Mouse (Mus musculus): Measurements from ENCODE around the gene Abr. TPM values are rescaled to one million over a fixed set of nuclear protein-coding genes. Genes with fewer than 3 reads are reported as not detected.
A peak's percentile ranks its signal among the peaks of the same experiment; 100 is the strongest.

The Abr gene
- polyA plus RNA-seq, 1 experiment from 2014 or later: 113 TPM

GRCm38 (mm10) chr11:76586119-76586518 lies 36.0 kb downstream of the Abr start:
- no peak for ATAC-seq (ENCODE audit: low FRiP score, low read depth)
- H3K27ac ChIP-seq (replicated peaks): no peak overlapping the region
- no peaks in the 10 kb centered on the region for H3K9me3 ChIP-seq
- H3K27me3 ChIP-seq: no peaks in the 10 kb centered on the region
- no peaks in the 10 kb centered on the region for H3K36me3 ChIP-seq
- no peaks in the 10 kb centered on the region for H3K4me1 ChIP-seq (replicated peaks)
- no peak overlapping the region for H3K4me2 ChIP-seq
- WGBS: 50% methylated on average over 3 of the region's 3 CpGs
- no peak overlapping the region for H3K9ac ChIP-seq
- no peak overlapping the region for H3K4me3 ChIP-seq

GRCm38 (mm10) chr11:76577588-76578257 lies 44.4 kb downstream of the Abr start:
- Histone ChIP-seq H3K4me3 (no peak overlapping the region), H3K27ac (replicated peaks) (0 out of 2 replicates have a peak overlapping the region, but pooled peaks have one; percentile 15), H3K9ac (no peak overlapping the region), H3K4me1 (replicated peaks) (peaks cover 4% of the 10 kb centered on the region), H3K4me2 (no peak overlapping the region), H3K36me3 (no peaks in the 10 kb centered on the region), H3K9me3 (no peaks in the 10 kb centered on the region), H3K27me3 (no peaks in the 10 kb centered on the region)
- WGBS: 31% methylated on average over 12 of the region's 12 CpGs
- ATAC-seq (ENCODE audit: low FRiP score, low read depth): peak; percentile 87

GRCm38 (mm10) chr11:76572820-76573385 lies 49.2 kb downstream of the Abr start:
- no peak overlapping the region for H3K4me3 ChIP-seq
- no peaks in the 10 kb centered on the region for H3K9me3 ChIP-seq
- H3K27ac ChIP-seq (replicated peaks): no peak overlapping the region
- no peaks in the 10 kb centered on the region for H3K36me3 ChIP-seq
- no peak overlapping the region for H3K9ac ChIP-seq
- WGBS: 83% methylated on average over 6 of the region's 6 CpGs
- peaks cover 37% of the 10 kb centered on the region for H3K4me1 ChIP-seq (replicated peaks)
- H3K27me3 ChIP-seq: no peaks in the 10 kb centered on the region
- ATAC-seq (ENCODE audit: low FRiP score, low read depth): no peak
- no peak overlapping the region for H3K4me2 ChIP-seq

- H3K27me3 ChIP-seq: no peaks in the 10 kb centered on the region
- peak; percentile 33 for ATAC-seq (ENCODE audit: low FRiP score, low read depth)
- peak overlapping the region; percentile 65 for H3K4me3 ChIP-seq
- peak overlapping the region; percentile 91 for H3K4me2 ChIP-seq
- peak overlapping the region; percentile 63 for H3K9ac ChIP-seq
- WGBS: 8% methylated on average over 9 of the region's 9 CpGs
- H3K9me3 ChIP-seq: no peaks in the 10 kb centered on the region
- peaks cover 45% of the 10 kb centered on the region for H3K4me1 ChIP-seq (replicated peaks)
- no peaks in the 10 kb centered on the region for H3K36me3 ChIP-seq
- peak overlapping the region; percentile 58 for H3K27ac ChIP-seq (replicated peaks)
Observed at GRCm38 (mm10) chr11:76571613-76571929, 50.5 kb downstream of the Abr start.

GRCm38 (mm10) chr11:76570741-76571612 lies 51.1 kb downstream of the Abr start:
- Histone ChIP-seq H3K27me3 (no peaks in the 10 kb centered on the region), H3K4me2 (peak overlapping the region; percentile 91), H3K27ac (replicated peaks) (peak overlapping the region; percentile 58), H3K9me3 (no peaks in the 10 kb centered on the region), H3K9ac (peak overlapping the region; percentile 63), H3K4me3 (peak overlapping the region; percentile 65), H3K4me1 (replicated peaks) (peaks cover 51% of the 10 kb centered on the region), H3K36me3 (no peaks in the 10 kb centered on the region)
- peak; percentile 77 for ATAC-seq (ENCODE audit: low FRiP score, low read depth)
- WGBS: under 1% methylated on average over 63 of the region's 66 CpGs

GRCm38 (mm10) chr11:76570201-76570731 lies 51.8 kb downstream of the Abr start:
- H3K9me3 ChIP-seq: no peaks in the 10 kb centered on the region
- WGBS: 6% methylated on average over 10 of the region's 10 CpGs
- peaks cover 54% of the 10 kb centered on the region for H3K4me1 ChIP-seq (replicated peaks)
- H3K4me3 ChIP-seq: peak overlapping the region; percentile 65
- H3K9ac ChIP-seq: peak overlapping the region; percentile 63
- peak overlapping the region; percentile 91 for H3K4me2 ChIP-seq
- ATAC-seq (ENCODE audit: low FRiP score, low read depth): no peak
- no peaks in the 10 kb centered on the region for H3K36me3 ChIP-seq
- no peak overlapping the region for H3K27ac ChIP-seq (replicated peaks)
- H3K27me3 ChIP-seq: no peaks in the 10 kb centered on the region

- 0 out of 2 replicates have a peak overlapping the region, but pooled peaks have one; percentile 7 for H3K27ac ChIP-seq (replicated peaks)
Observed at GRCm38 (mm10) chr11:76569436-76569835, 52.7 kb downstream of the Abr start.

GRCm38 (mm10) chr11:76566081-76566480 lies 56.0 kb downstream of the Abr start:
- no peak overlapping the region for H3K27ac ChIP-seq (replicated peaks)
- no peaks in the 10 kb centered on the region for H3K27me3 ChIP-seq
- 50% methylated on average over 3 of the region's 3 CpGs for WGBS
- no peak overlapping the region for H3K9ac ChIP-seq
- H3K4me1 ChIP-seq (replicated peaks): peaks cover 45% of the 10 kb centered on the region
- no peak overlapping the region for H3K4me2 ChIP-seq
- no peak for ATAC-seq (ENCODE audit: low FRiP score, low read depth)
- no peaks in the 10 kb centered on the region for H3K9me3 ChIP-seq
- no peak overlapping the region for H3K4me3 ChIP-seq
- H3K36me3 ChIP-seq: no peaks in the 10 kb centered on the region

More at GRCm38 (mm10) chr11:76569436-76569835, 52.7 kb downstream of the Abr start:
- Histone ChIP-seq H3K9ac (peak overlapping the region; percentile 63), H3K27me3 (no peaks in the 10 kb centered on the region), H3K4me2 (peak overlapping the region; percentile 91), H3K4me3 (peak overlapping the region; percentile 65), H3K9me3 (no peaks in the 10 kb centered on the region), H3K36me3 (no peaks in the 10 kb centered on the region), H3K4me1 (replicated peaks) (peaks cover 54% of the 10 kb centered on the region)
- ATAC-seq (ENCODE audit: low FRiP score, low read depth): no peak
- 30% methylated on average over 3 of the region's 3 CpGs for WGBS

- no peak overlapping the region for H3K9ac ChIP-seq
- H3K9me3 ChIP-seq: no peaks in the 10 kb centered on the region
- H3K4me1 ChIP-seq (replicated peaks): peaks cover 19% of the 10 kb centered on the region
- no peak for ATAC-seq (ENCODE audit: low FRiP score, low read depth)
- no peak overlapping the region for H3K4me2 ChIP-seq
- H3K27ac ChIP-seq (replicated peaks): no peak overlapping the region
- no peaks in the 10 kb centered on the region for H3K36me3 ChIP-seq
- no peak overlapping the region for H3K4me3 ChIP-seq
- 25% methylated on average over 3 of the region's 3 CpGs for WGBS
- no peaks in the 10 kb centered on the region for H3K27me3 ChIP-seq
Observed at GRCm38 (mm10) chr11:76562584-76562983, 59.5 kb downstream of the Abr start.

GRCm38 (mm10) chr11:76562165-76562564 lies 59.9 kb downstream of the Abr start:
- H3K9me3 ChIP-seq: no peaks in the 10 kb centered on the region
- no peak overlapping the region for H3K9ac ChIP-seq
- no peaks in the 10 kb centered on the region for H3K27me3 ChIP-seq
- H3K4me1 ChIP-seq (replicated peaks): peaks cover 14% of the 10 kb centered on the region
- ATAC-seq (ENCODE audit: low FRiP score, low read depth): no peak
- 33% methylated on average over 4 of the region's 4 CpGs for WGBS
- no peak overlapping the region for H3K4me3 ChIP-seq
- H3K27ac ChIP-seq (replicated peaks): no peak overlapping the region
- H3K4me2 ChIP-seq: no peak overlapping the region
- H3K36me3 ChIP-seq: no peaks in the 10 kb centered on the region

- H3K4me3 ChIP-seq: no peak overlapping the region
- H3K4me2 ChIP-seq: no peak overlapping the region
- H3K9ac ChIP-seq: no peak overlapping the region
- H3K36me3 ChIP-seq: no peaks in the 10 kb centered on the region
- no peaks in the 10 kb centered on the region for H3K9me3 ChIP-seq
- no peak overlapping the region for H3K27ac ChIP-seq (replicated peaks)
- WGBS: 47% methylated on average over 4 of the region's 4 CpGs
- H3K27me3 ChIP-seq: no peaks in the 10 kb centered on the region
- H3K4me1 ChIP-seq (replicated peaks): no peaks in the 10 kb centered on the region; the same call in 1 of the 2 replicates
- no peak for ATAC-seq (ENCODE audit: low FRiP score, low read depth)
Observed at GRCm38 (mm10) chr11:76557837-76558236, 64.3 kb downstream of the Abr start.
